Mouse (Mus musculus): Measurements from ENCODE around the gene Arpc5. TPM values are rescaled to one million over a fixed set of nuclear protein-coding genes. Genes with fewer than 3 reads are reported as not detected.

Gene Arpc5
- total RNA-seq (2021), result 10 to 100 TPM; 34.7 to 40.4 TPM

DNA sequence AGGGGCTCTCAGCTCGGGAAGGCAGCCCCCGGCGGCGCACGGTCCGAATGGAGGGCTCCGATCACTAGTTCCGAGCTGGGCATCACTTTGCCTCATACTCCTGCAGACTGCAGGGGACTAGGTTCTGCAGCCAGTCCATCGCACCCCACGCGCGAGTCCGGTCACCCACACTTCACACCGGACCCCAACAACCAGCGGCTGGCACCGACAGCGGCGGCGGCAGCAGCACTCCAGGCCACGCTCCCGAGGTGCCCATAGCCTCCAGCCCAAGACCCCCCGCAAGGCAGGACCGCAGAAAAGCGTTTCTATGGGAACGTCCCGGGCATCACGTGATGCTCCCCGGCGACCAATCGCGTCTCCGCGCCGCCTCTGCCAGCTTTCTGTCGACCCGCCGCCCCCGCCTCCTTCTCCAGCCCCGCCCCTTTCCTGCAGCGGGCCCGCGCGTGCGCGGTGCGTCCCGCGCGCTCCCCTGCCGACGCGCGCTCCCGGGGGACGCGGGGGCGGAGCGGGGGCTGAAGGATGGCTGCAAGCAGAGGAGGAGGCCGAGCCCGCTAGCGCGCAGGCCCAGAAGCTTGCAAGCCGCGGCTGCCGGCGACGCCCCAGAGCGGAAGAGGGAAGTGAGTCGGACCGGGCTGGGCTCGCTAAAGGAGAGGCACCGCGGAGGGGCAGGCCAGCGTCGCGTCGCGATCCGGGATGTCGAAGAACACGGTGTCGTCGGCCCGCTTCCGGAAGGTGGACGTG is at the start of gene Arpc5, which contains the start of gene Rgl1:
Gene Arpc5, plus strand, starts transcription at position 511 of the 741 bp plus-strand sequence.
Gene Rgl1, minus strand, starts transcription at position 320 of the 741 bp plus-strand sequence.
- intact Hi-C loops (cut with DNase I), result loop anchor here (5.0 kb wide), 2 partner anchors 136 to 379 kb away; partner anchors contain the start of genes Smg7 and Tsen15
- DNase-seq (ENCODE audit: low spot score), result peak; percentile 98

DNA sequence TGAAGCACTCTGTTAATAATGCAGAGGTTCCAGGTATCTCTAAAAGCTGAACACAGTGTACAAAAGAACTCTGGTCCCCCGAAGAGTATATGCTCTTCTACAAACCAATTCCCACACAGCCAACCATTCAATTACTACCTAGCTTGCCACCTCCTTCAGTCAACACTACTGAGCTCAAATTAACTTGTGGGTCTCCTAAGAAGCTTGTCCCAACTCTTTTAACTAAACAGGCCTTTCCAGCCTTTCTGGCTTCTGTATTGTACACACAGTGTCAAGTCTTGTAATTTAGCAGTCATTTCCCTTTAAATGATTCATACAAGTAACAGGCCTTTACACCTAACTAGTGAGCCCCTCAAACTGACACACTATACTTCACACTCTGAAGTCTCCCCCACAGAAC is 49.0 kb upstream of the Arpc5 start:
- intact Hi-C loops (cut with DNase I), result no loop called here
- no peak for DNase-seq (ENCODE audit: low spot score)

DNA sequence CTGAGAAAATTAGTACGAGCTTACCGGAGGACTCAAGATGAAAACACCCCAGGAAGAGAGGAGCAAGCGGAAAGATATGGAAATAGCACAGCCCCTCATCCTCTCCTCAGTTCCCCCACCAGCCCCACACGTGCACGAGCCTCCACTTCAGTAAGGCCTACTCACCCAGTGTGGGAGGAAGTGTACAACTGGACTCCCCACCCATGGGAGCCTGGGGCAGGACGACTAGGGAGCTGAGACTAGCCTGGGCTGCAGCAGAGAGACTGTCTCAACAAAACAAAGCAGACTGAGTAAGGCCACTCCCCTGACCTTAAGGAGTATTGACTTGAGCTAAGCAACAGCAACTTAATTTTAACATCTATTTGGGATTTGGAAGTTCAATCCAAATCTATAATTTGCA is 48.1 kb upstream of the Arpc5 start:
- intact Hi-C loops (cut with DNase I), result no loop called here
- DNase-seq (ENCODE audit: low spot score), result no peak

DNA sequence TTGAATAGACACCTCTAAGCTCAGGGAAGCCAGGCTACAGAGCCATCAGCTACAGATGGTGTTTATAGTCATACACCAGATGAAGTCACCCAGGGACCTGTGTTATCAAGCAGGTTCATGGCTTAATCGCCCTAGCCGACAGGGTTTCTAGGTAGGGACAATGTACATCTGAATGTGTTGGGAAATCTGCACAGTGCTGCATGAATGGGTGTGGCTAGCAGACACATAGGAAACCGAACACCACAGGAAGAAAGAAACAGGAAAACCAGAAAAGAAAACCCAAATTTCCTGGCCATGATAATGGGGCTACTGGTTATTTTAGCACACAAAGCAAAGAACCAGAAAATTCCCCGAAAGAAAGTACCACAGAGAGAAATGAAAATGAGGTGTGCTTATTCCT is 45.4 kb upstream of the Arpc5 start:
- intact Hi-C loops (cut with DNase I), result no loop called here
- DNase-seq (ENCODE audit: low spot score), result no peak

DNA sequence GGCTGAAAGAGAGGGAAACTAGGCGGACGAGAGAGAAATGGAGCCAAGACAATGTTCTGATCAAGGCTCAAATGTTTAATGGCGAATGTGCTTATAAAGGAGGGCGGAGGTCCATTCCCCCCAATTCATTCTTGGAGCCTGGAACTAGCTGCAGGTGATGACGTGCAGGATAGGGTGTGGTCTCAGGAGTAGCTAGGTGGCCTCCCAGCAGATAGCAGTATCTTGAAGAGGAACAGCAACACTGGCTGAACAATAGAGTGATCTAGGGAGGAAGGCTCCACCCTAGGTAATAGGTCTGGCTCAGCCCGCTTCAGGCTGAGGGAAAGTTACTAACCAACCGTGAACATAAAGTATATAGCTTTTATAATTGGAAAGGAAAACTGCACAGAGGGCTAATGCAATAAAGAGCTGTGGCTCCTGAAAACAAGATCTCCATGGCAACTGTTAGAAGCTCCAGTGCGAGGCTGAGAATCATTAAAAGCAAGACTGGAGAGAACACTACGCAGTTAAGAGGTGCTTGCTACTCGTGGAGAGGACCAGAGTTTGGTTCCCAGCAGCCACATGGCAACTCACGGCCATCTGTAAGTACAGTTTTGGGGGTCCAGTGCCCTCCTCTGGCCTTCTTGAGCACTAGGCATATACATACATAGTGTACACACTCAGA is 44.7 kb upstream of the Arpc5 start:
- intact Hi-C loops (cut with DNase I), result no loop called here
- no peak for DNase-seq (ENCODE audit: low spot score)

DNA sequence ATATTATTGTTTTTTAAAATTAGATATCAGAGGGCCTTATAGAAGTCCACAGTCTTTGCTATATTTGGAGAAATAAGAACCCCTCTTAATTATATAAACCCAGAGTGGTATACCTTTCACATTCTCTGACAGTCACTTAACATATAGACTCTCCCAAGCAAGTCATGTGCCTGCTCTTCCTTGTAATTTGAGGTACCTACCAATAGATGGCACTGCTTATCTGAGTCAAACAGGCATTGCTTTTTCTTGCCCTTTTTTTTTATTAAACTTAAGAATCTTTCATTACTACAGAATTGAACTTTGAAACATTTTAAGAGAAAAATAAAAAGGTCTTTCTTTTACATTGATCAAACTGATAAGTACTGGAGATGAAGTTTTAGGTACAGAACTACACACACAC is 42.1 kb upstream of the Arpc5 start:
- intact Hi-C loops (cut with DNase I), result loop anchor here (2.0 kb wide), 1 partner anchor 23 kb away; no protein-coding TSS in a partner anchor

DNA sequence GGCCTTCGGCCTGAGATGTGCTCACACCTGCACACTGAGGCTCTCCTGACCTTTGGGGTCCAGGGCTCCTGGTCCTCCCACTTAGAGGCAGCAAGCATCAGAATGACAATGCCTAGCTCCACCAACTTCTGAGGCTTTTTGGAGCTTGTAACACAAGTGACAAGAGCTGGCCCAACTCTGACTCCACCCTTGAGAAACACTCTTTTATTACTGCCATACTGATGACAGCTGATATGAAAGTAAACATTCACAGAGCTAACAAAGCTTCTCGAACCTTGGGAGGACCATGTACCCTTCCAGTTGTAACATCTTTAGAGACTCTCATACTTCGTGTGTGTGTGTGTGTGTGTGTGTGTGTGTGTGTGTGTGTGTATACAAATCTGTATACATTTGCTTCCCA is 40.2 kb upstream of the Arpc5 start:
- intact Hi-C loops (cut with DNase I), result no loop called here
- DNase-seq (ENCODE audit: low spot score), result no peak

More for the DNA sequence above, 42.1 kb upstream of the Arpc5 start:
- no peak for DNase-seq (ENCODE audit: low spot score)

DNA sequence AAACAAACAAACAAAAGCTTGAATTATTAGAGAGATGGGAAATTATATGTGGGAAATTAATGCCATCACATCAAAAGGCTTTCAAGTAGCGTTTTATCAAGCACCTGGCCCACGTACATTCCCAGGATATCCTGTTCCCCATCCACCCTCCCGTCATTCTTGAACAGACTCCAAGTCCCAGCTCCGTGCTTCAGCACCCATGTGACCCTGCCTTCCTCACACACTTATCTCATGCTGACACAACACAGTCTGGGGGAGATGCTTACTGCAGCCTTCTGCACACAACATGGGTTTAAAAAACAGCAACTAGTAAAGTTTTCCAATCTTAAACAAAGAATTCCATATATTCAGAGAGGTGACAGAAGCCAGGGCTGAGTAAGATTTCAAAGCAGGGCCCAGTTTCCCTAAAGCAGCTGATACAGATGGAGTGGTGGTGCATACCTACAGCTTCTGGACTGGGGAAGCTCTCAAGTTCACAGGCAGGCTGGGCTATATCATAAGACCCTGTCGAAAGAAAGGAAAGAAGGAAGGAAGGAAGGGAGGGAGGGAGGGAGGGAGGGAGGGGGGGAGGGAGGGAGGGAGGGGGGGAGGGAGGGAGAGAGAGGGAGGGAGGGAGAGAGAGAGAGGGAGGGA is 38.6 kb upstream of the Arpc5 start:
- no peak for DNase-seq (ENCODE audit: low spot score)
- intact Hi-C loops (cut with DNase I), result no loop called here

DNA sequence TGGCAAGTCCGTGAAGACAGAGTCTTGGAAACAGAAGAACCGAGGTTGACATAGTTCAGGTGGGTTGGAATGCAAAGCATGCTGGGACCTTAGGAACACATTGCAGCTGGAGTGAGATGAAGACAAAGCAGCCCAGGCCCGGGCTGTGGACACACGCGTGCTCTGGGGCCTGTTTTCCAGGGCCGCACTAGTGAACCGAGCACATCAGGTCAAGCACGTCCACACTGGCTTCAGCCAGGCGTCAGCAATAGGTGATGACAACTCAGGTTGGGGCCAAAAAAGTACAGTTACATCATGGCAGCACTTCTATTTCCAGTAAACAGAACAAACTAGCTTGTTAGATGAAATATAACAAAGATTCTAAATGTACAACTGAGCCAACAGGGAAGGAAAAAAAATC is 27.5 kb upstream of the Arpc5 start:
- intact Hi-C loops (cut with DNase I), result no loop called here
- DNase-seq (ENCODE audit: low spot score), result peak; percentile 15

DNA sequence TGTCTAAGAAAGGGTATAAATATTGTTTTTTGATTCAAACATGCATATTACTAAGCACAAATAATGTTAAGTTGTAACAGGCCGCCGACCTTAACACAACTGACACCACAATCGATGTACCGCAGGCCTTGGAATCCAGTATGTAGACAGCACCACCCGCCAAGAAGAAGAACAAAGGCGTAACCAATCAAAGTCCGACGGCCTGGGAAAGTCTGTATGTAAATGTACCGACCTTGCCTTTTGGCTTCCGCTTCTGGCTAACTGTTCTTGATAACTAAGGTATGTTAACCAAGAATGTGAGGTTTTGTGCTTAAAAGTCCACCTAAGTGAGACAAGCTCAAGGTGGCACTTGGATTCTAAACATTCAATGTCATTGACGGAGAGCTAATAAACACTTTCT is 27.0 kb upstream of the Arpc5 start:
- no peak for DNase-seq (ENCODE audit: low spot score)
- intact Hi-C loops (cut with DNase I), result no loop called here

DNA sequence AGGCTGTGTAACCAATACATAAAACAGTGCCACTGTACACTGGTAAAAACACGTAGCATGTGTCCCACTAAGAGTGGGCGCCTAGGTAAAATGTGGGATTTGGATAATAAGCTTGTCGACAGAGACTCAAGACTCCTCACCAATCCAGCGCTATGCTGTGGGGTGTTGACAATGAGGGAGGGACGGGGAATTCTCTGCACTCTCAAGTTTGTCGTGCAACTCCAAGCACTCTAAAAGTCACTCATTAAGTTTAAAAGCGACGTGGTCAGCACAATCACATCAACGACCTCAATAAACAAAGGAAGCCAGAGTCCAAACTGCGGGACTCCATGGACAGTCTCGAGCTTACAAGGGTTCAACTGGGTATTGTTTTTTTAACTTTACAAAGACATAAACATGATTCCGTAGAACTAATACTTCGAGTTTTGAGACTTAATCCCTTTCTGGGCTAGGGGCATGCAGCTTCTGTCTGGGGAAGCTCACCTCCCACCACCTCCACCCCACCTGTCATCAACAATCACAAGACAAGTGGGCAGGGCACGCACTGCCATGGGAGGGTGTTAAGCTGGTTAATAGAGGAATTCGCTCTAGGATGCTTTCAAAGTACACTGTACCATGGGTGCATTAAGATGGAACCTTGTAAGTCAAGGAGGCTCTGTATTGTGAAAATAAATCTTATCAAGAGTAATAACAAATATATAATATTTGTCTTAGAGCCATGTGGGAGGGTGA is 23.1 kb upstream of the Arpc5 start:
- intact Hi-C loops (cut with DNase I), result loop anchor here (10.0 kb wide), 1 partner anchor 358 kb away; the partner anchor contains the start of gene Tsen15
- no peak for DNase-seq (ENCODE audit: low spot score)

DNA sequence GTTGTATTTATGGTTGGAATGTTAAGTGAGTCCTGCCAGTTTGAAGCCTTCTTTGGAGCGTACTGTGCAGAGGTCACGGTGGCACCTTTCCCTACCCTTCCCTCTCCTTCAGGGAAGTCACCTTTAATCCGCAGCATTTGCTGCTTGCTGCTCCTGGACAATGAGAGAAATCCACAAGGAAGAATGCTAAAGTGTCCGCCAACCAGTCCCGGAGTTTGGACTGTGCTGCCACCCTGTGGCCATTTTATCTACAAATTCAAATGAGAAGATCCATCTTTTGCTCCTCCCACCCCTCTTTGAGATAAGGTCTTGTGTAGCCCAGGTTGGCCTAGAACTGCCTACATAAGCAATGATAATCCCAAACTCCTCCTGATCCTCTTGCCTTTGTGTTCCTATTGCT is 19.9 kb upstream of the Arpc5 start:
- peak; percentile 46 for DNase-seq (ENCODE audit: low spot score)
- intact Hi-C loops (cut with DNase I), result loop anchor here (1.0 to 10.0 kb wide), 5 partner anchors 22 to 362 kb away; partner anchors contain the start of gene Tsen15

DNA sequence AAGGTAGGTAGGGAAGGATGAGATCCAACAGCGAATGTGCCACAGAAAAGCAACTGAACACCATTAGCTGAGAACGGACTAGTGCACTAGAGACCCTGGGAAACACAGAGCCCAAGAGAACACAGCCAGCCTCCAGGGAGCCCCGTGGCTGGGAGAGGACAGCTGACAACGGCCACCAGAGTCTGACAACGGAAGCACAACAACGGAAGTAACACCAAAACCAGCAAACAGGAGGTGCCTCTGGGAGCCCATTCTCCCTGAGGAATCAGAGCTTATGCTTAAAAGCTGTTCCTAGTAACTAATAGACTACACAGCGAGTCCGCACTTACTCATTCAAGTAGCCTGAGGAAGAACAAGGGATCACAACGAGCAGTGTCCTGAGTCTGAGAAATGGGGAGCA is 17.1 kb upstream of the Arpc5 start:
- DNase-seq (ENCODE audit: low spot score), result peak; percentile 17
- intact Hi-C loops (cut with DNase I), result loop anchor here (5.0 to 10.0 kb wide), 3 partner anchors 107 to 364 kb away; partner anchors contain the start of gene Tsen15

DNA sequence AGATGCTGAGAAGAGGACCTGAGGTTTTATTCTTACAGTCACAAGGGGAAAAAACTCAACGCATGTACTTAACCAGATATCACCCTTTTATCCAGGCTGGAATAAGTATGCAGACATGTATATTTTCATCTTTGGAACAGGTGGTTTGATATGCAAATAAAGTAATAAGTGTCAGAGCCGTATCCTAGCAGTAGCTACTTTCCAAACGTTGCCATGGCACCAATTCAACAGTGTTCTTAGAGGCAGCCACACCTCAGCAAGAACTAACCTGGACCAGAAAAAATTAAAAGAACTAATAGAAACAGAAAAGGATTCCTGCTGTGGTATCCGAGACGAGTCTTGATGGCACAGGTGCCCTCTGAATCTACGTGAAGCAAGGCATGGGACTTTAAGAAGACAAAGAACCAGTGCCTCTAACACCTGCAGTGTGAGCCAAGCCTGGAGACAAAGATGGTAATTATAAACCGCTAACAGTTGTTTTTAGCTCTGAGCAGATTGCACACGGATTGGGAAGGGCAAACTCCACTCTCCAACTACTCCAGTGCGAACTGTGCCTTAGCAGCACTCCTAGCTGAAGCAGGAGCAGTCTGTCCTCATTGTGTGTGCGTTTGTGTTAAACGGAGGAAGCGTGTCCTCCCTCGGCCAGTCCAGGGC is 15.9 kb upstream of the Arpc5 start, which contains the start of gene Apobec4:
Gene Apobec4, plus strand, starts transcription at position 240 of the 654 bp plus-strand sequence.
- intact Hi-C loops (cut with DNase I), result no loop called here
- DNase-seq (ENCODE audit: low spot score), result no peak

DNA sequence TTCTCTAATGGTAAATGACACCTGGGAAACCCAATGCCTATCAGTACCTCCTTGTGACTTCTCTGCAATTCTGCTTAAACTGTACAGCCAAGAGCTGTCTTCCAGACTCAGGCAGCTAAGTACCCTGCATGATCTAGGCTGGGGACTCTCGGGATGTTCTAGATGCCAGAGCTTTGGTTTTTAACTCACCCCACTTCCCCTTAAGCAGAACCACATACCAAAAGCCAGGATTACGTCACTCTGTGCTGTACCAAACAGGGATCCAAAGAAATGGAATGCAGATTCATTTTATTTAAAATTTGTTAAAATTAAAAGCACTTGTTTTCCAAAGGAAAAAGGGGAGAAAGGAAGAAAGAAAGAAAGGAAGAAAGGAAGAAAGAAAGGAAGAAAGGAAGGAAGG is 4.6 kb upstream of the Arpc5 start:
- intact Hi-C loops (cut with DNase I), result no loop called here
- DNase-seq (ENCODE audit: low spot score), result no peak

DNA sequence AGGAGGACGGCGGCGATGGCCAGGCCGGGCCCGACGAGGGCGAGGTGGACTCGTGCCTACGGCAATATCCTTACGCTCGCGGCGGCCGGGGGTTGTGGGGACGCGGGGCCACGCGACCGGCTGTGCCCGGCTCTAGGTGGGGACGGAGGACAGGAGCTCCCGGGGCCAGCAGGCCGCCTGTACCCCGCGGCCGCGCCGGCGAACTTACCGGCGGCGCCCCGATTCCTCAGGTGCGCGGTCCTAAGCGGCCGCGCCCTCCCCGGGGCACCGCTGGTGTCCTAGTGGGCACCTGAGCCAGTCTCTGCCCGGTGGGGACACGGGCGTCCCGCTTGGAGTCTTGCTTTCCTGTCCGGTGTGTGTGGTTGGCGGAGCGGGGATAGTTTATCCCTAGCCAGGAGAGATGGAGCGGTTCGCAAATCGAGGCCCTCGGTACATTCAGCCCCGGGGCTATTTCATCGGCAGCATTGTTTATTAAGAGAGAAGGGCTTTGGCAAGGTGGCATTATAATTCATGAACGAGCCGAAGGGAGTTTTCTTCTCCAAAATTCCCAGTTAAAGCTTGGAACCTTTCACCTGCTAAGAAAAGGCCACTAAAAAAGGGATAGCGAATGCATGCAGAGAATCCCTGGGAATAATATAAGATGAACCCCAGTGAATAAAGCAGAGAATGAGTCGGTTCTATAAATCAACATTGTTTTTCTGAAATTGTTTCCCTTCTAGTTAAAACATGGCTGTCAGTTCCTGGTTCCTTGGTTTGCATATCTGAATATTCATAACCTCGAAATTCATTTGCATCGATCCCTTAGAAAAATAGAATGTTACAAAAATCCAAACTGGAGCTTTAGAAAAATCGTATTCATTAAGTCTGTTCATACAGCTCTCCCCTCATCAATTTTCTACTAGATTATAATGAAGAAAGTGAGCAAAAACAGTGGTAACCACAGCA is 734 bp downstream of the Arpc5 start:
- intact Hi-C loops (cut with DNase I), result loop anchor here (5.0 kb wide), 2 partner anchors 135 to 380 kb away; partner anchors contain the start of genes Smg7 and Tsen15
- no peak for DNase-seq (ENCODE audit: low spot score)

DNA sequence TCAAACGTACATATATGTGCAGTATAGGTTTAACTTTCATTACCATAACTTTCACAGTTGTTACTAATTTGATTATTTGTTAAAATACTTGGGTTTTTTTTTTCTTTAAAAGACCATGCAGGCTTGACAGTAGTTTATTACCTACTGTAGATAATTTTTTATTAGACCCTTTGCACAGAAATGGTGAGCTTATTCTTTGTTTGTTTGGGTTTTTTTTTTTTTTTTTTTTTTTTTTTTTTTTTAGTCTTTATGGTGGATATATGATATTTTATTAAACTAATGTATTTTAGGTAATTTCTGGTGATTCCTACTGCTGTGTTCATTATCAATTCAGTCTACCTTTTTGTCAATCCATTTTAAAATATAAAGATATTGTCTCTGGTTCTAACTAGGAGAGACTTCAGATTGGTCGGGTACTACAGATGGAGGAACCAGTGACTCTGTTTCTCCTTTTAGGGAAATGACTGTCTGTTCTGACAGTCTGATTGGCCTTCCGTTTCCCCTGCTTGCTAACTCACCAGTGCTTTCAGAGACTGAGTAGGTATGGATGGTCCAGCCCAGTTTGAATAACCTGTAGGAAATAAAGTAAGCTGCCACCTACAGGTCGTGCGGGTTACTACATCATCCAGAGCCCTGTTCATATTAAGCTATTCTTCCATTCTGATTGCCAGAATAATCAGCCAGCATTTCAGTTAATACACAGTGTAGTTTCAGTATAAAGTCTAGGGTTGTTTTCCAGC is 1.6 kb downstream of the Arpc5 start:
- intact Hi-C loops (cut with DNase I), result loop anchor here (5.0 kb wide), 2 partner anchors 134 to 381 kb away; partner anchors contain the start of genes Smg7 and Tsen15
- peak; percentile 53 for DNase-seq (ENCODE audit: low spot score)
